Mouse (Mus musculus) lung, adult 2 months (tissue): Measurements from ENCODE around the gene Hist1h4i. TPM values are rescaled to one million over a fixed set of nuclear protein-coding genes. Genes with fewer than 3 reads are reported as not detected.

Source experiments
- DNase-seq: peaks from one replicate; pipeline ENCODE4 v3.0.0; 2022
- H3K4me1 ChIP-seq: fragments of 200-500 bp; 2 replicates; pipeline ENCODE4 v1.6.1; 2011; ENCODE audit warnings: low read length; ENCODE audit not compliant: control insufficient read depth, insufficient read depth
- H3K4me3 ChIP-seq: fragments of 200-500 bp; replicated peaks from 2 replicates; pipeline ENCODE3; 2011; ENCODE audit warnings: low read depth, mild to moderate bottlenecking, control low read depth, low read length; ENCODE audit errors: extremely low read depth
- CTCF ChIP-seq: fragments of 200-500 bp; IDR thresholded peaks from 2 replicates; pipeline ENCODE4 v1.5.1; 2011; ENCODE audit warnings: mild to moderate bottlenecking, low read length, control low read depth; ENCODE audit not compliant: insufficient read depth
- POLR2A ChIP-seq: fragments of 200-500 bp; IDR thresholded peaks from 2 replicates; pipeline ENCODE4 v1.6.1; 2011; ENCODE audit warnings: low read depth, mild to moderate bottlenecking, control low read depth, low read length, borderline replicate concordance; ENCODE audit errors: extremely low read depth
- WGBS: fragments of 180-500 bp; shearing (Covaris S2); methylation state at CpG from one replicate; pipeline ENCODE4 v1.1.7; 2018; 5-methylcytosine and 5-hydroxymethylcytosine counted together
- polyA plus RNA-seq: library from polyadenylated mRNA; depleted of rRNA; stranded (reverse); fragments of >200 nt; gene quantifications from 2 replicates; pipeline ENCODE4 v1.2.3, GENCODE M21; 2012; rRNA removed

Gene Hist1h4i
- polyA plus RNA-seq, 1 experiment, result 5.1 TPM

- Histone ChIP-seq H3K4me1 (peaks cover 6% of the 10 kb centered on the region; the same call in 1 of the 2 replicates), H3K4me3 (no peak overlapping the region)
- TF ChIP-seq POLR2A (no peak), CTCF (no peak)
- 44% methylated on average over 3 of the region's 3 CpGs for whole genome bisulfite sequencing
- DNase-seq, result no peak
Measured at GRCm38 (mm10) chr13:21998412-21998811, 42.8 kb downstream of the Hist1h4i start.

DNA sequence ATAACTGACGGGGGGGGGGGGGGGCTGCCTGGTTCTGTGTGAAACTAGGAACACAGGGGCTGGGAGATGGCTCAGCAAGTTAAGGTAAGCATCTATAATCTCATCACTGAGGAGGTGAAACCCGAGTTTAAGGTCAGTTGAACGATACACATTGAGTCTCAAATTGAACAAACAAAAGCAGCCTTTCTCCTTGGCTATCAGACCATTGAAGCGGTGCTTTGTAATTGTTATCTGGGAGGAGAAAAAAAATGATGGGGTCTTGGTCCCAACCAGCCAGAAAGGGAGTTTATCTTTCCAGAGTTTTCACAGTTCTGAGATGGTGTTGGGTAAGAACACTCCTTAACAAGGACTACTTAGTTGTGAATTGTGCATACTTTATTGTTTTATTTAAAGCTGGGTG, 43.3 kb downstream of the Hist1h4i start:
- Histone ChIP-seq H3K4me3 (no peak overlapping the region), H3K4me1 (peaks cover 6% of the 10 kb centered on the region; the same call in 1 of the 2 replicates)
- no peak for TF ChIP-seq POLR2A
- no peak for TF ChIP-seq CTCF
- WGBS, result 12% methylated on average over 4 of the region's 4 CpGs
- DNase-seq, result no peak

DNA sequence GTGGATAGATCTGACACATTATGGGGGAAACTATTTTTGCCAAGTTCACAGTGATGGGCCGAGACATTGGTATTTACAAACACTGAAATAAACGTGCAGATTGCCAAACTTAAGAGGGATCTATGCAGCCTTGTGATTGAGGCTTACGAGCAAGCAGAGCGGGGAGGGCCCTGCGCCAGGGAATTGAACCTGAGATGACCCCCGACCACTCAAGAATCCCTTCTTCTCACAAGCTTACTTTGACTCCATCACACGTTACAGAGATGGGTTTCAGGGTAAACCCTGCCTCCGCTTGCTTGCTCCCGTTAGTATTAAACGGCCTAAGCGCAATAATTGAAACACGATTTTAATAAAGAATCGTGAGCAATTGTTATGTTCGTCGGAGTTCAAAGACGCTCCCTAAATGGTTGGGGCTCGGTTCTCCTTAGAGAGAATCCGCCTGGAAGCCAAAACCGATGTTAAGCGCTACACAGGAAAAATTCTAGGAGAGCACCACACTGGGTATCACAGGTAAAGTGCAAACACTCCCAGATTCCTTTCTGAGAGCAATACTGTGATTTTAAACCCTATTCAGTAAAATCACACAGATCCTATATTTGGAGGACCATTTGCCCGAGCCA, 43.9 kb downstream of the Hist1h4i start:
- H3K4me3 ChIP-seq, result no peak overlapping the region
- H3K4me1 ChIP-seq, result peaks cover 6% of the 10 kb centered on the region; the same call in 1 of the 2 replicates
- DNase-seq, result no peak
- WGBS, result 13% methylated on average over 21 of the region's 21 CpGs
- TF ChIP-seq CTCF (no peak), POLR2A (no peak)

DNA sequence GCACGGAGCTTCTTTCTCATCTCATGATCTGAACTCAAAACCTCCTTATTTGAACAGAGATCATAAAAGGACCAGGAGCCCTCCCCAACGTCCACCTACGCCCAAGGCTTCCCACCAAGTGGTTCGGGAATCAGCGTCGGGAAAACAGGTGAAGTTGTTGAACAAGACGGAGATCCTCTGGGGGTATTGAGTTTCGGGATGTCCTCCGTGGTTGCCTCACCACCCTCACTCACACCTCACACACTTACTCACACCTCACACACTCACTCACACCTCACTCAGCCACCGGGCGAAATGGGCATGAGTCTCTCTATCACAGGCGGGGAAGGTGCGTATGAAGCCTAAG, 44.3 kb downstream of the Hist1h4i start:
- DNase-seq, result no peak
- no peak overlapping the region for H3K4me3 ChIP-seq
- 11% methylated on average over 13 of the region's 13 CpGs for WGBS

DNA sequence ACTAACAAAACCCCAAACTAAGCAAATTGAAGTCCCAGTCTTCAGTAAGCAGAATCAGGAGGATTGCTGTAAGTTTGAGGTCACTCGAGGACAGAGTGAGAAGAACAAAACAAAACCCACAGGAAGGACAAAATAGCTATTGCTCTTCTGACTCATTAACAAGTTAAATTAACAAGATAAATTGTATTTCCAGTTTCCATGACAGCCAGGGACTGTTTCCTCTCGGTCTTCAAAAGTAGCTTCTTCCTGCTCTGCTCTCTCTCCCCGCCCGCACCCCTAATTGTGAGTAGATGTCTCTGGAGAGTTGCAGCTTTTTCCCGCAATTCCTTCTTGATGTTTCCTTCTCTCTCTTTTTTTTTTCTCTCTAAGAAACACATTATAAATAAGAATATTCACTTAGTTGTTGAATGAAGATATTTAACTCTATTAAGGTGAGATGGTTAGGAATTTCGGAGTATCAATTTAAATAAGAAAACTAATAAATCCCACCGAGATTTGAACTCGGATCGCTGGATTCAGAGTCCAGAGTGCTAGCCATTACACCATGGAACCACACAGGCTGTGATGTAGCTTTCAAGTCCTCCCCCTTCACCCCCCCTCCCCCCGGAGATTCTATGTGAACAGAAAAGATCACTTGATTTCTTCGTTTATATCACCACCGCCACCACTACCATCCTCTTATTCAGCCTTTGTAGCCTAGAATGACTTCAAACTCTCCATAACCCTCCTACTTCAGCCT, 44.9 kb downstream of the Hist1h4i start:
- 12% methylated on average over 12 of the region's 12 CpGs for WGBS
- H3K4me1 ChIP-seq, result peaks cover 6% of the 10 kb centered on the region; the same call in 1 of the 2 replicates
- no peak overlapping the region for H3K4me3 ChIP-seq
- no peak for DNase-seq
- TF ChIP-seq CTCF, result no peak
- TF ChIP-seq POLR2A, result no peak

More for the DNA sequence above, 44.3 kb downstream of the Hist1h4i start:
- TF ChIP-seq POLR2A, result no peak
- TF ChIP-seq CTCF, result no peak
- peaks cover 6% of the 10 kb centered on the region; the same call in 1 of the 2 replicates for H3K4me1 ChIP-seq

GRCm38 (mm10) chr13:21995331-21995914, 45.7 kb downstream of the Hist1h4i start:
- Histone ChIP-seq H3K4me1 (peaks cover 6% of the 10 kb centered on the region; the same call in 1 of the 2 replicates), H3K4me3 (peak overlapping the region; percentile 27)
- no peak for DNase-seq
- TF ChIP-seq POLR2A (no peak), CTCF (no peak)
- 2% methylated on average over 21 of the region's 21 CpGs for WGBS

DNA sequence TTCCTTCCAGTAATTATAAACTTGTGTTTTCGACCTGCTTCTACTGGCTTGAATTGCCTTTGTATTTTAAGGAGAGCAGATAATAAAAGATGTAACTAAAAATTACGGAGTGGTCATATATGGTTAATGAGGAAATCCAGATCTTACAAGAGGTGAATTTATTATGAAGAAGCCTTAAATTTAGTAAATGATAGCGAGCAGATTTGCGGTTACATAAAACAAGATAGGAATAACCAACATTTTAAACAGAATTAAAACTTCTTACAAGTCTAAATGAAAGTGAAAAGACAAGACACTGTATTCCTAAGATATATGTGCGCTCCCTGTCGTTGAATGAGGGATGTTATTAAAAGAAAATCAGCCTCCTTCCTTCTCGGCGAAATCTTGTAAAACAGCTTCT, 46.3 kb downstream of the Hist1h4i start:
- DNase-seq, result no peak
- no peak for TF ChIP-seq POLR2A
- no peak for TF ChIP-seq CTCF
- no peak overlapping the region for H3K4me3 ChIP-seq
- WGBS, result 10% methylated on average over 8 of the region's 8 CpGs
- peaks cover 6% of the 10 kb centered on the region; the same call in 1 of the 2 replicates for H3K4me1 ChIP-seq

DNA sequence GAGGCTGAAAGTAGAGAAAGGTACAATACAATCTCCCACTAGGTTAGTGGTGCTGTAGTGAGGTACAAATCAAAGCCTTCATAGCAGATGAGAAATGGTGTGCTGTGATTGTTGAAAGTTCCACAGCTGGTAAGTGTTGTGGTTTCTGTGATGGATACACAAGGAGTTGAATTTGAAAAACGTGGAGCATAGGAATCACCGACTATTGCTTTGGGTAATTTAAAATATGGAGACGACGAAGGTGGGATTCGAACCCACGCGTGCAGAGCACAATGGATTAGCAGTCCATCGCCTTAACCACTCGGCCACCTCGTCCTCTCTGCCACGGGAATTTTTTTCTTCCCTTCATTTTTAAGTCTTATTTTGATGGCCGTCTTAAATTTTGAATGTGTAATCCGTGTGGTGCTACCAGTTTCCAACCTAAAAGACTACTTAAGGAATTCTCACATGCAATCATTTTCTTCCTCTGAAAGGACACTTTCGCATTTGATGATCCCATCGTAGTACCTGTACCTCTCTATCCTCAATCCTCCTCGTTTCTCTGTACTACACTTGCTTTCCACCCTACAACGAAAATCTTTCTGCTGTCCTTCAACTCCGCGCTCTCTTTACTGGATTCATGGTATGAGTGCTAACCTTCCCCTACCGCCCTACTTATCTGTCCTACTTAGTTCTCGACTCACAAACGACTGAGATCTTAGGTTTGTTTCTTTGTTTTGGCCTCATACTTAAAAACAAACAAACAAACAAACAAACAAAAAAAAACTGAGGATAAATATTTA, 47.0 kb downstream of the Hist1h4i start:
- WGBS, result 14% methylated on average over 22 of the region's 22 CpGs
- Histone ChIP-seq H3K4me1 (peaks cover 6% of the 10 kb centered on the region; the same call in 1 of the 2 replicates), H3K4me3 (no peak overlapping the region)
- TF ChIP-seq CTCF (no peak), POLR2A (no peak)
- no peak for DNase-seq

GRCm38 (mm10) chr13:21992550-21992949, 48.6 kb downstream of the Hist1h4i start:
- no peak for TF ChIP-seq POLR2A
- no peak for TF ChIP-seq CTCF
- 87% methylated on average over 5 of the region's 5 CpGs for WGBS
- Histone ChIP-seq H3K4me1 (peaks cover 6% of the 10 kb centered on the region; the same call in 1 of the 2 replicates), H3K4me3 (no peak overlapping the region)
- DNase-seq, result no peak

Other genes starting within 250 kb of the Hist1h4i start
- gene Hist1h2bq, start 231.2 kb downstream of the Hist1h4i start, polyA plus RNA-seq, result 4.7 and 5.0 TPM in 2 replicates
- gene Hist1h2ao, start 230.9 kb downstream of the Hist1h4i start, polyA plus RNA-seq, result not detected in 2 replicates
- gene Hist1h4m, start 229.6 kb downstream of the Hist1h4i start, polyA plus RNA-seq, result 3.1 TPM in 1 of 2 replicates, not detected in the other
- gene Hist1h4n, start 209.2 kb downstream of the Hist1h4i start, polyA plus RNA-seq, result 11.1 and 13.7 TPM in 2 replicates
- 59.2 and 67.3 TPM in 2 replicates for gene Hist1h2ap, start 207.9 kb downstream of the Hist1h4i start, polyA plus RNA-seq
- 3.3 and 6.1 TPM in 2 replicates for gene Hist1h2br, start 207.6 kb downstream of the Hist1h4i start, polyA plus RNA-seq
- 0.53 and 0.60 TPM in 2 replicates for gene Zfp184, start 96.3 kb downstream of the Hist1h4i start, polyA plus RNA-seq
- not detected in 2 replicates for gene Pom121l2, start 60.2 kb downstream of the Hist1h4i start, polyA plus RNA-seq
- 0.33 and 0.34 TPM in 2 replicates for gene Prss16, start 31.6 kb downstream of the Hist1h4i start, polyA plus RNA-seq
- 0.87 and 1.8 TPM in 2 replicates for gene Hist1h2ah, start 5.8 kb downstream of the Hist1h4i start, polyA plus RNA-seq
- 0.74 and 3.1 TPM in 2 replicates for gene Hist1h2bk, start 5.5 kb downstream of the Hist1h4i start, polyA plus RNA-seq
- 0.54 and 1.1 TPM in 2 replicates for gene Hist1h2ag, start 1.6 kb upstream of the Hist1h4i start, polyA plus RNA-seq
- gene Hist1h2bj, start 1.9 kb upstream of the Hist1h4i start, polyA plus RNA-seq, result 1.8 and 3.5 TPM in 2 replicates
- gene Vmn1r188, start 43.1 kb upstream of the Hist1h4i start, polyA plus RNA-seq, result not detected in 2 replicates
- not detected in 2 replicates for gene Vmn1r189, start 64.5 kb upstream of the Hist1h4i start, polyA plus RNA-seq
- gene Vmn1r191, start 142.6 kb upstream of the Hist1h4i start, polyA plus RNA-seq, result not detected in 2 replicates
- gene Vmn1r192, start 149.8 kb upstream of the Hist1h4i start, polyA plus RNA-seq, result not detected in 2 replicates
- gene Vmn1r193, start 181.8 kb upstream of the Hist1h4i start, polyA plus RNA-seq, result not detected in 2 replicates
- not detected in 2 replicates for gene Vmn1r194, start 202.9 kb upstream of the Hist1h4i start, polyA plus RNA-seq
- not detected in 2 replicates for gene Vmn1r195, start 229.2 kb upstream of the Hist1h4i start, polyA plus RNA-seq
- gene Vmn1r196, start 248.6 kb upstream of the Hist1h4i start, polyA plus RNA-seq, result not detected in 2 replicates